Mouse (Mus musculus) MEL (cell line): ENCODE measurements around the gene Gga1.

Source experiments
- CHD2 ChIP-seq: IDR thresholded peaks from 2 replicates; pipeline ENCODE4 v1.6.1; 2011; ENCODE audit warnings: low read length, improper control_type of control experiment
- GATA1 ChIP-seq: IDR thresholded peaks from 2 replicates; pipeline ENCODE4 v1.6.1; 2011; ENCODE audit warnings: low read depth, low read length, improper control_type of control experiment
- KAT2A ChIP-seq: conservative IDR thresholded peaks from 2 replicates; pipeline ENCODE4 v1.6.1; 2012; ENCODE audit warnings: low read depth, low read length, improper control_type of control experiment, inconsistent platforms
- TAL1 ChIP-seq: IDR thresholded peaks from 2 replicates; pipeline ENCODE4 v1.6.1; 2012; ENCODE audit warnings: mild to moderate bottlenecking, inconsistent platforms, low read length, moderate library complexity, mixed read lengths
- TCF12 ChIP-seq: IDR thresholded peaks from 2 replicates; pipeline ENCODE4 v1.6.1; 2014; ENCODE audit warnings: low read depth, mild to moderate bottlenecking, inconsistent platforms, low read length, improper control_type of control experiment, moderate library complexity

DNA sequence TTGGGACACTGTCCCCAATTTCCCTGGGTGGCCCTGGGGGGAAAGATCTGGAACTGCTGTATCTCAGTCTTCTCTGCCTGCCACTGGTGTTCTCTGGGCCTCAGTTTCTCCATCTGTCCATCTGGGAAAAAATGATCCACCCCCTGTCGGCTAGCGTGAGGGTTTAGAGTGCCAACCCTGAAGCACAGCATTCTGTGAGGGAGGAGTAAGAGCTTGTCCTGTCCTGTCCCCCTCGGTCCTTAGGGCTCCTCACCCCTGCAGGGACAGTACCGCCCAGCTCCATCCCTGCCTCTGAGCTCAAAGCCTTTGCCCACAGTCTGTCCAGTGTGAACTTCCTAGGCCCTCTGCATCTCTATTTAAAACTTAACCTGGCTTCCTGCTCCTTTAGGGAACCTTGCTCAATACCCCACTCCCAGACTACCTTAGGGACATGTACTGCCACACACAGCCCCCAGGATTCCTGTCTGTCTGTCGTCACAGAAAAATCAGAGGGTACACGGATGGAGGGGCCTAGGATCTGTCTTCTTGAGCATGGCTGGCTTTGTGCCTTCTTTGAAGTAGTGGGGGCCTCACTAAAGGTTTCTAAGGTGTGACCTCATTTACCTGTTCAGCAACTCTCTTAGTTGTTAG, 35.7 kb upstream of the Gga1 start:
- no peak for TF ChIP-seq GATA1
- TF ChIP-seq CHD2: no peak
- TF ChIP-seq KAT2A: no peak
- no peak for TF ChIP-seq TCF12
- no peak for TF ChIP-seq TAL1
